Mouse (Mus musculus) layer of hippocampus, adult 18-20 months (tissue): ENCODE data around the gene Dab1. TPM values are rescaled to one million over a fixed set of nuclear protein-coding genes. Genes with fewer than 3 reads are reported as not detected.

Source experiments
- DNase-seq, 2 experiments: peaks; one replicate each; pipeline ENCODE4 v3.0.0; 2022; ENCODE audit warnings: low spot score in 2 of 2
- total RNA-seq, 2 experiments: library from RNA; stranded (reverse); gene quantifications; 2 replicates each; pipeline ENCODE4 v1.2.3; 2021

The Dab1 gene
- total RNA-seq, 2 experiments from 2014 or later: 146 to 158 TPM

- DNase-seq: no peak
Measured at GRCm38 (mm10) chr4:104497221-104497620, 878.1 kb downstream of the Dab1 start.

- DNase-seq: no peak
Measured at GRCm38 (mm10) chr4:104500112-104500511, 881.0 kb downstream of the Dab1 start.

- no peak for DNase-seq
Measured at GRCm38 (mm10) chr4:104500646-104501045, 881.5 kb downstream of the Dab1 start.

GRCm38 (mm10) chr4:104501245-104501644 lies 882.1 kb downstream of the Dab1 start:
- peak; percentile 22 to 55 for DNase-seq

GRCm38 (mm10) chr4:104504916-104505315 lies 885.8 kb downstream of the Dab1 start:
- no peak for DNase-seq

- DNase-seq: peak in 1 of 2 experiments; percentile 60
Measured at GRCm38 (mm10) chr4:104509230-104509985, 890.2 kb downstream of the Dab1 start.

GRCm38 (mm10) chr4:104511855-104512254 lies 892.7 kb downstream of the Dab1 start:
- no peak for DNase-seq

- DNase-seq: no peak
Measured at GRCm38 (mm10) chr4:104512513-104512912, 893.4 kb downstream of the Dab1 start.

GRCm38 (mm10) chr4:104513622-104514021 lies 894.5 kb downstream of the Dab1 start:
- DNase-seq: no peak

GRCm38 (mm10) chr4:104514568-104515000 lies 895.4 kb downstream of the Dab1 start:
- DNase-seq: peak in 1 of 2 experiments; percentile 70

- no peak for DNase-seq
Measured at GRCm38 (mm10) chr4:104515681-104516080, 896.5 kb downstream of the Dab1 start.

- no peak for DNase-seq
Measured at GRCm38 (mm10) chr4:104522324-104522723, 903.2 kb downstream of the Dab1 start.

- DNase-seq: no peak
Measured at GRCm38 (mm10) chr4:104523776-104524175, 904.6 kb downstream of the Dab1 start.

GRCm38 (mm10) chr4:104529905-104530646 lies 910.9 kb downstream of the Dab1 start:
- DNase-seq: no peak

- DNase-seq: no peak
Measured at GRCm38 (mm10) chr4:104532846-104533245, 913.7 kb downstream of the Dab1 start.

- no peak for DNase-seq
Measured at GRCm38 (mm10) chr4:104538420-104538819, 919.3 kb downstream of the Dab1 start.

GRCm38 (mm10) chr4:104539047-104539446 lies 919.9 kb downstream of the Dab1 start:
- no peak for DNase-seq

GRCm38 (mm10) chr4:104547091-104547490 lies 927.9 kb downstream of the Dab1 start:
- no peak for DNase-seq

- DNase-seq: no peak
Measured at GRCm38 (mm10) chr4:104548287-104548686, 929.1 kb downstream of the Dab1 start.

- DNase-seq: no peak
Measured at GRCm38 (mm10) chr4:104550581-104551205, 931.5 kb downstream of the Dab1 start.

GRCm38 (mm10) chr4:104551390-104552070 lies 932.4 kb downstream of the Dab1 start:
- DNase-seq: no peak
